Mouse (Mus musculus) testis, adult 2 months (tissue): ENCODE data around the gene Col15a1. TPM values are rescaled to one million over a fixed set of nuclear protein-coding genes. Genes with fewer than 3 reads are reported as not detected.

ENCODE experiments used
- H3K27ac ChIP-seq: fragments of 200-500 bp; 2 replicates; pipeline ENCODE4 v1.5.1; 2012; ENCODE audit warnings: low read depth, low read length; ENCODE audit not compliant: control insufficient read depth, insufficient read depth
- H3K27me3 ChIP-seq: fragments of 200-500 bp; 2 replicates; pipeline ENCODE4 v1.6.1; 2012; ENCODE audit warnings: mild to moderate bottlenecking, low read length, moderate library complexity; ENCODE audit not compliant: control insufficient read depth, insufficient read depth
- H3K36me3 ChIP-seq: fragments of 200-500 bp; 2 replicates; pipeline ENCODE4 v1.6.1; 2012; ENCODE audit warnings: mild to moderate bottlenecking, low read length; ENCODE audit not compliant: control insufficient read depth, insufficient read depth
- H3K4me1 ChIP-seq: fragments of 200-500 bp; 2 replicates; pipeline ENCODE4 v1.6.1; 2012; ENCODE audit warnings: low read length; ENCODE audit not compliant: control insufficient read depth, insufficient read depth
- H3K4me3 ChIP-seq: fragments of 200-500 bp; 2 replicates; pipeline ENCODE4 v1.5.1; 2012; ENCODE audit warnings: low read depth, mild to moderate bottlenecking, low read length, moderate library complexity, mixed read lengths; ENCODE audit not compliant: control insufficient read depth
- CTCF ChIP-seq: fragments of 200-500 bp; IDR thresholded peaks from 2 replicates; pipeline ENCODE4 v1.5.1; 2012; ENCODE audit warnings: low read depth, mild to moderate bottlenecking, inconsistent platforms, low read length, moderate library complexity; ENCODE audit not compliant: control insufficient read depth, insufficient read depth, insufficient replicate concordance
- POLR2A ChIP-seq: fragments of 200-500 bp; IDR thresholded peaks from 2 replicates; pipeline ENCODE4 v1.6.1; 2012; ENCODE audit warnings: low read depth, mild to moderate bottlenecking, inconsistent platforms, low read length, moderate library complexity; ENCODE audit not compliant: control insufficient read depth
- polyA plus RNA-seq: library from polyadenylated mRNA; depleted of rRNA; stranded (reverse); fragments of >200 nt; gene quantifications from 2 replicates; pipeline ENCODE4 v1.2.3, GENCODE M21; 2012

The Col15a1 gene
- polyA plus RNA-seq, 1 experiment: 30.0 TPM

DNA sequence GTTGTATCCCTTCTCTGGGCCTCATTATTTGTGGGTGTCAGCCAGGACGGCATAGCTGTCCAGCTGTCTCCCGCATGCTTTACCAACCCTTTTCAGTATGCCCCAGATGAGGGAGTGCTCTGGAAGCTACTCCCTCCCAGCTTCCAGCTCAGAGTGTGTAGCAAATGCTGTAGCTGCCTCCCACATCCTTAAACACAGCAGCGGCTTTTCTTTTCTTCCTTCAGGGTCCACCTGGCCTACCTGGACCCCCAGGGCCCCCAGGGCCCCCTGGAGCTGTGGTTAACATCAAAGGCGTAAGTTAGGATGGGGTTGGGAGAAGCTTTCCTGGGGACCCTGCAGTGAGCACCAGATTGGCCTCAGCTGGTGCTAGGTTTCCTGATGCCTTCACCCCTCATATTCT lies 85.0 kb downstream of the Col15a1 start:
- no peak overlapping the region for H3K27ac ChIP-seq
- TF ChIP-seq CTCF (no peak), POLR2A (no peak)
- peaks cover 2% of the 10 kb centered on the region; the same call in 1 of the 2 replicates for H3K4me1 ChIP-seq
- H3K27me3 ChIP-seq: no peaks in the 10 kb centered on the region
- H3K4me3 ChIP-seq: no peak overlapping the region
- no peaks in the 10 kb centered on the region for H3K36me3 ChIP-seq

DNA sequence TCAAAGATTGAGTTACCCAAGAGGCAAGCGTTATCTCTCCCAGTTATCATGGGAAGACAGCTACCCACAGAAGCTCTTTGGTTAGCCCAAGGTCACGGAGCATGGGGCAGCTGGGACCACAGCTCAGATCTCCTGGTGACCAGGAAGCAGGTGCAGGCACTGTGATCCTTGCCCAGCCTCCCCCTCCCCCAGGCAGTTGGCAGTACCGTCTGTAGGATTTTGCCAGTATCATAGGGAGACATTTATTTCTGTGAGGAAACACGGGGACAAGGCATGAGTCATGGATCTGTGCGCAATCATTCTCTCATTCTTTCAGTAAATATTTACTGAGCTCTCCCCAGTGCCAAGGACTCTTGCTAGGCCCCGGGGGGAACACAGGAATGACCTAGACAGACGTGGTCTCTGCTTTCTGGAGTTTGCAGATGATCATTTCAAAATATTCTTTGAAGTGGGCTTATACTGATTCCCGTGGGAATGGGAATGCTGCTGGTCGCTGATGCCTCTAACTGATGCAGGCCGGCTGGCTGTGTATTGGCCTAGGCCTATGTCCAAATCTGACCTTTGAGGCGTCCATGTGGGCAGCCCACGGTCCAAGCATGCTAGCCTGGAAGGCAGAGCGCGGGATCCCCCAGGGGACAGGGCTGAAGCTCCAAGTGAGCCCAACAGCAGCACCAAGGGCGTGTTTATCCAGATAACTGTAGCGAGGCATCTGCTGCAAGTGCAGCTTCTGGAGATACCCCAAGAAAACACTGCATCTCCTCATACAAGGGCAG lies 86.0 kb downstream of the Col15a1 start:
- H3K36me3 ChIP-seq: no peaks in the 10 kb centered on the region
- no peak overlapping the region for H3K4me3 ChIP-seq
- no peaks in the 10 kb centered on the region for H3K27me3 ChIP-seq
- peaks cover 2% of the 10 kb centered on the region; the same call in 1 of the 2 replicates for H3K4me1 ChIP-seq
- TF ChIP-seq POLR2A (no peak), CTCF (no peak)
- no peak overlapping the region for H3K27ac ChIP-seq

DNA sequence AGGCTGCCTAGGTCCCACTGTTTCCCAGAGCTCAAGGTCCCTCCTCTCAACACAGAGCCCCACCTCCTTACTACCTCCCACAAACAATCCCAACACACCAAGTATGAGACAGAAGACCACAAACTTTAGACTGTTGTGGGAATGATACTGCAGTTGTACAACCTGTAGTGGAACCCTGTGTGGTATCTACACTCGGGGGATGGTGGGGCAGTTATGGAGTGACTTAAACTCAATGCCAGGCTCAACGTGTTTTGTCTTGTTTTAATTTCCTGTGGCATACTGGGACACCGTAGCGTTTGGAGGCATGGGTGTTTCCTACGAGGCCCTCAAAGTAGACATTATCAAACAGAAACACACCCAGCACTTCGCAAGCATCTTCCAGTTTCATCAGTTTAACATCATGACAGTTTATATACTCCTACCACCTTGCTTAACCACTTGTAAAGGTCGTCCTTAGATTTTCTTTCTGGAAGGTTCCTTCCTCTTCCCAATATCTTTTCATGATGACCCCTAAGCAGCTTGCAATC lies 86.6 kb downstream of the Col15a1 start:
- no peak for TF ChIP-seq POLR2A
- no peak for TF ChIP-seq CTCF
- H3K4me3 ChIP-seq: no peak overlapping the region
- no peak overlapping the region for H3K27ac ChIP-seq
- no peaks in the 10 kb centered on the region for H3K27me3 ChIP-seq
- peaks cover 2% of the 10 kb centered on the region; the same call in 1 of the 2 replicates for H3K4me1 ChIP-seq
- H3K36me3 ChIP-seq: no peaks in the 10 kb centered on the region

DNA sequence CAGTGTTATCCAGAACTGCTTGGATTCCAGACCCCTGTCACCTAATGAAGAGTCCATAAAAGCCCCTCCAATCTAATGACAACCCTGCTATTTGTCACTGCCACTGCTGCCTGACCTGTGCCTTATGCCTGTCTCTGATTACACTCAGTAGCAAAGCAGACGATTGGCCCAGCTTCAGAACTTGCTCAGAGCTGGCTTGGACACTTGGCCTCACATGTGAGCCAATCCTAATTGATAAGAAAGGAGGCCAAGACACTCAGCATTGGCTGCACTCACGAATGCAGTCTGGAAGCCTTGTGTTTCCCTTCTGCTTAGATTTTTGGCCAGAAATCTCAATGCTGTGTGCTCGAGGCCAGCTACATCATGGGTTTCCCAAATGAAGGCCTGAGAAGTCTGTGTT lies 87.6 kb downstream of the Col15a1 start:
- TF ChIP-seq CTCF (no peak), POLR2A (no peak)
- Histone ChIP-seq H3K27me3 (no peaks in the 10 kb centered on the region), H3K4me1 (peaks cover 2% of the 10 kb centered on the region; the same call in 1 of the 2 replicates), H3K4me3 (no peak overlapping the region), H3K27ac (no peak overlapping the region), H3K36me3 (no peaks in the 10 kb centered on the region)

DNA sequence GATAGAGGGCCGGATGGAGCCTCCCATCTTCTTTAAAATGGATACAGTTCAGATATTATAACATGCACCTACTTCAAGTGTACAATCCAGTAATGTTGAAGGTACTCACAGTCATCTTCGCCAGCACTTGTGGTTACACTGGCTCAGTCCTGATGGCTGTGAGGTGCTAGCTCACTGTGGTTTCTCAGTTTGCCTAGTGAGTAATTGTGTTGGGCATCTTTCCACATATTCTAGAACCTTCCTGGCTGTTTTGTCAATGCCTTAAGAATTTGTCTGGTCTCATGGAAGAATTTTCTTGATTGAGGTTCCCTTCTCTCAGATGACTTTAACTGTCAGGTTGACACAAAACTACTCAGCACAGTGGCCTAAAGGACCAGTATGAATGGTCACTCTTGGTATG lies 92.7 kb downstream of the Col15a1 start:
- Histone ChIP-seq H3K36me3 (no peaks in the 10 kb centered on the region), H3K27ac (no peak overlapping the region), H3K4me1 (no peaks in the 10 kb centered on the region), H3K4me3 (no peak overlapping the region), H3K27me3 (no peaks in the 10 kb centered on the region)
- no peak for TF ChIP-seq CTCF
- TF ChIP-seq POLR2A: no peak

DNA sequence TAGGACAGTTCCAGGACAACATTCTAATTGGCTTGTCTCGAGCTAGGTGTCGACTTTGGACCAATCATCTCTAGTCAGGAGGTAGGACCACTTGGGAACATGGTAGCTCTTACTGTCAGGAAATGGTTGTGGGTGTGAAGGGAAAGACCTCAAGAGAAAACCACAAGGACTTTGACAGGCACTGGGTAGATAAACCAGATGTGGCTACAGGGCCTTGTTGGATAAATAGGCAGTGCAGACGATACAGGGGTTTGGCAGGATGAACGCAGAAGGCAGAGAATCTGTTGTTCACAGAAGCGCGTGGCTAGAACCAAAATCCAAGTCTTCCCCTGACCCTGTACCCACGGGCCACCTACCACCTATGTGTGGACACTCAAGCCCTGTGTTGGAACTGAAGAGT lies 94.6 kb downstream of the Col15a1 start:
- Histone ChIP-seq H3K27me3 (no peaks in the 10 kb centered on the region), H3K4me3 (no peak overlapping the region), H3K36me3 (no peaks in the 10 kb centered on the region), H3K4me1 (no peaks in the 10 kb centered on the region), H3K27ac (no peak overlapping the region)
- TF ChIP-seq CTCF (no peak), POLR2A (no peak)

DNA sequence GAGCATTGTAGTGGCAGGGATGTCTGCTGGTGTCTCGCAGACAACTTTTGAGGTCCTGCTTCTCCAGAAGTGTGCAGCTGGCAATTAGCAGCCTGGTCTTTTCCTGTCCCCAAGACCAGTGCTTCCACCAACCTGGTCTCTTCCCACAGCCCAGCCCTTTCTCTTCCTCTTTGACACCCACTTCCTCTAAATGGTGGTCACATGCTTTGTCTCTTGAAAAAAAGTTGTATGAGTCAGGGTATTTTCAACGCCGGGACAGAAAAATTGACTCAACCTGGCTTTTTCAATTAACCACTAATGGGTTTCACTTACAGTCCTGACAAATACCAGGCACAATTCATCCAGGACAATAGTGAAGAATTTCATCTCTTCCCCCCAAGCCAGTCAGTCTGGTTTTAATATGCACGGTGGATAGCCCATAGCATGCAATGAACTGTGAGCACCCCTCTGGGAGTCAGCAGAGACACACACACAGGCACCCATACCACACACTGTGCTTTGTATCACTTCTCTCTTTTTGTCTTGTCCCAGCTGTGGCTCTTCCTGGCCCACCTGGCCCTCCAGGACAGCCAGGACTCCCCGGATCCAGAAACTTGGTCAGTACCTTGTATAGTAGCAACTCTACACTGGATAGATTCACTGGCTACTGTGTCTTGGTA lies 95.5 kb downstream of the Col15a1 start:
- H3K4me1 ChIP-seq: no peaks in the 10 kb centered on the region
- no peak overlapping the region for H3K27ac ChIP-seq
- TF ChIP-seq POLR2A (no peak), CTCF (no peak)
- H3K4me3 ChIP-seq: no peak overlapping the region
- no peaks in the 10 kb centered on the region for H3K27me3 ChIP-seq
- no peaks in the 10 kb centered on the region for H3K36me3 ChIP-seq
